Mouse (Mus musculus): ENCODE data around the gene Ahnak.

Ahnak gene

DNA sequence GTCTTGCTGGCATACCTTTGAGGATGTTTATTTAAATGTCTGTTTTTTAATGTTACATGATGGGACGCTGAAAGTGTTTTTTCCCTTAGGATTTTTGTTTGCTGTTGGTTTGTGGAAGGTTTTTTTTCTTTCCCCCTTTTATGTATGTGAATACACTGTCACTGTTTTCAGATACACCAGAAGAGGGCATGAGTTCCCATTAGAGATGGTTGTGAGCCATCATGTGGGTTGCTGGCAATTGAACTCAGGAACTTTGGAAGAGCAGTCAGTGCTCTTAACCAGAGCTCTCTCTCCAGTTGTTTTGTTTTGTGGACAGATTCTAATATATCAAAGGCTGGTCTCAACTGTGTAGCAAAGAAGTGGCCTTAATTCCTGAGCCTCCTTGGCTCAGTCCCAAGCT lies 14.4 kb upstream of the Ahnak start:
- DNase-seq = no peak

DNA sequence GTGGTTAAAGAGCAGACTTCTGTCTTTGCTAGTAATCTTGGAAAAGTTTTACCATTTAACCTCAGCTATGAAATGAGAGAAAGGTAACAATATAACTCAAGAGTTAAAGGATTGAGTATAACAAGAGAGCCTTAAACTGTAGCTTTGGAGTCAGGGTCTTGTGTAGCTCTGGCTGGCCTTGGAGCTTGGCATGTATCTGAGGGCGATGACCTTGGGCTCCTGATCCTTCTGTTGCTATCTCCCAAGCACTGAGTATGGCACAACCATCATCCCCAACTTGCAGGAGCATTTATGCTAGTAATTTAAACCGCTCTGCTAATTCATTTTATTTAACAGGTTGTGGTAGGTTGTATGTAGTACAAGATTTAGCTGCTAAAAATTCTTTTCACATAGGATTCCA lies 13.6 kb upstream of the Ahnak start:
- no peak for DNase-seq

DNA sequence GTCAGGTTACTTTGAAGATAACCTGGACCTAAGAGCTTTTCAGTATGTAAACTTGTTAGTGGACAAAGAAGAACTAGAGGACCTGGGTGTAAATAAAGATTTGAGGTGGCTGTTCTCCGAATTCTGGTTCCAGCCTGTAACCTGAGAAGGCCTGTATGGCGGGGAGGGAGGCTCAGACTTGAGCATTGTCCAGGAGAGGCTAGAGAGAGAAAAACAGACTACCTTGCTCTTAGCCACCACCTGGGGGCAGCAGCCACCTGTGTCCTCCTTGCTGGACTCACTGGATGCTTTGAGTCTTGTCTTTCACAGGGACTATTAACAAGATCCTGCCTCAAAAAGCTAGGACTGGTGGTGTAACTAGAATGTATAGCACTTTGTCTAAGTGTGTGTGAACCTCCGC lies 12.5 kb upstream of the Ahnak start:
- DNase-seq = peak; percentile 53

DNA sequence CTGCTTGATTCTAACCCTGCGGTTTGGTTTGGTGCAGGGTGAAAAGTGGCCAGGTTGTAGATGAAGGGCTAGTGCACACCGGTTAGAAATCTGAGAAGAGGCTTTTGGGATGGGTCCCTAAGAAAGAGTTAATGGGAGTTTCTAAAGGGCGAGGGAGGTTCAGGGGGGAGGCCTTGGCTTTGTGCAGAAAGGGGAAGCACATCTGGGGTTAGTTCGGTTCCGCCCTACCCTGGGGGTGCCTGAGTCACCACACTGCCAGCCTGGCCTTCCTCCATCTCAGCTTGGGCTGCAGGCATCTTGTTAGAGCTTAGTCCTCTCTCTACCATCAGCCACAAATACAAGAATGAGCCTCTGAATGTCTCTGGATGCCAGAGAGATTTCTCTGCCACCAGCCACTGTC lies 8.3 kb upstream of the Ahnak start:
- no peak for DNase-seq

DNA sequence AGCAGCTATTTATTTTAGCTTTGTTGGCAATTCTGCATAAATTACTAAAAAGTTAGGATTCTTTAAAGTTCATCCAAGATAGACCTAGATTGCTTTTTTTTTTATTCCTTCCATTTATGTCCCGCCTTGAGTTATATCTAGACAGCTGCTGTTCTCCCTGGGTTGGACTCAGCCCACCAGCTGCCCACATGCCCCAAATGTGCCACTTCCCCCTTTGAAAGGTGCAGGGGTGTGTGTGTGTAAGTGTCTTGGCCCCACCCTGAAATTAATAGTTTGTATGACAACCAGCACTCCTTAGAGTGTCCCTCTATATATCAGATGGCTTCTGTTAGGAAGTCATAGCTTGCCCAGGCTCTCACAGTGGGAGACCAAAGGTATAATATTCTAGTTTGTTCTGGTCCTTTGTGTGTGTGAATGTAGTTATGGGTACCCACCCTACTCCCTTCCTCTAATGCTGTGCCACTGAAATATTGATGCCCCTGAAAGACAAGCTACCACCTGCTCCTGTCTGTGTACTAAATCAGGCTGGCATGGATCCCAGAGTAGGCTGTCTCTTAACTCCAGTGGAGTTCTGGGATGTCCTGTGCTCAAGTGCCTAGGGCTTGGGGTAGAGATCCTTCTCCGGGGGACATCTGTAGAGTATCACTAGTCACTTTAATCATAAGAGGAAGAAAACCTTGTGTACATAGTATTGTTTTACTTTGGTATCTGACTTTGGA lies 7.5 kb upstream of the Ahnak start:
- no peak for DNase-seq

DNA sequence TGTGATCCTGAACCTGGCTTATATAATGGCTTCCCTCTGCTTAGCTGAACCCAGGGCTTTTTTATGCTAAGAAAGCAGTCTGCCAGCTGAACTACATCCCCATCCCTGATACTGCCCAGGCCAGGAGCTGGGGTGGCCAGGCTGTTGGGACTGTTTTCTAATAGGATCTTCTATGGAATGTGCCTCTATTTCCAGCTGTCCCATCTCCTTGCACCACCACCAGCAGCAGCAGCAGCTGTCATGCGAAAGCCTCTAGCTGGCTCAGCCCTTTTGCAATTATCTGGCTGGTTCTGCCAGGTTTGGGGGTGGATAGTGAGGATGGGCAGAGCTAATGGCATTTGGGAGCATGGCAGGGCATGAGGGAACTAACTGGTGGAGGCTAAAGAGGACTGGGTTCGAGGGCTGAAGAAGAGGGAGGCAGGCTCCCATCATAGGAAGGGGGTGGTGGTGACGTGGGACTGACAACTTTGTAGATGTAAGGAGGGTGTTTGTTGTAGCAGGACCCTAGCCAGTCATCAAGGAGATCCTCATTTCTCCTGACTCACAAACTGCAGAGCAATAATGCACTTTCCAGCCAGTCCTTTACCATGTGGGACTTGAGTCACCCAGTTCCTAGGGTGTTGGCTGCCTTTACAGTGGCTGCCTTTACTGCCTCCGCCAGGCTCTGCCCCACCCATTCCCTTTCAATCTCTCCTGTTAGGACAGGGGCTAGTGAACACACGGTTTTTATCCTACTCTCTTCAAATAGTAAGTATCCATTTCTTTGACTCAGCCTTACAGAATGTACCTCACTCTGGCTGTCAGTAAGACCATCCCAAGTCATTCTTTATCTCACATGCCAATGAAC lies 6.6 kb upstream of the Ahnak start:
- no peak for DNase-seq

DNA sequence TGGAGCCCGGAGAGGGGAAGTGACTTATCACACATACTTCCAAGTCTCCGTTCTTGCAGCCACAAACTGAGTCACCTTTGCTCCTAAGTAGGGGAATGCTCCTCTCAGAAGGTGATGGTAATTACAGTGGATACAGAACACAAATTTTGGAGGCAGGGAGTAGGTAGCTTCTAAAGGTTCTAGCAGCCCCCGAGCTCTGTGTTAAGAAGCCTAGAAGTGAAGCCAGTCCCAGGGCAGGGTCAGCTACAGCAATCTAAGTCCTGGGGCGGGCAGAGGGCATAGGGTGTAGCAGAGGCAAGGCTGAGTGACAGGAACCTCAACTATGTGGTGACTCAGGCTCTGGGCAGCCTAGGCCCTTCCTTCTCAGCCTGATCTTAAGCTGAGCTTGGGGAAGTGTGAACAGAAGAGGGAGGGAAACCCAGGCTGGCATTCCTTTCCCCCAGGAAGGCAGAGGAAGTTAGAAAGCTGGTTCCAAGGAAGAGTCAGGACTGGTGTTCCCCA lies 5.9 kb upstream of the Ahnak start:
- no peak for DNase-seq

DNA sequence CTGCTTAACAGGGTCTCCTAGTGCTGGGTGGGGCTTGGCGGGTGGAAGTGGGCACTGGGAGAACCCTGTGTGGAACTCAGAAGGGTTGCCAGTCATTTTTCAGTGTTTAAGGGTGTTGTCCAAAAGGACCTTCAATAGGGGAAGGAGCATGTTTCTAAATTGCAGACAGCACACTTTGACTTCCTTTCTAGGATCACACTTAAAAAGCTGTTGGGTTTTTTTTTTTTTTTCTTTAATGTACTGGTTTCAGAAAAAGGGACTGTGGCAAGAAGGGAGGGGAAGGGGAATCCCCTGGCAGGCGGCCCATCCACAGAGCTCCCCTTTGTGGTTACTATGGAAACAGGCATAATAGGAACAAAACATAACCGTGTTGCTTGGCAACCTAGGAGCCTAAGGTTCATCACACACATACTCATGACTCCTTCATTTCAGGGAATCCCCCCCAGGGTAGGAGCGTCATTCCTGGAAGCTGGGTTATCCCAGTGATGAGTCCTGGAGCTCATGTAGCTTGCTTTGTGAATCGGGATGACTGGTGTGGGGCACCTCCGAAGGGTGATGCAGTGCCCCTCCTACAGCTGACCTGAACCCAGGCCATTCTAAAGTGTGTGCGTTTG lies 4.7 kb upstream of the Ahnak start:
- DNase-seq = no peak

DNA sequence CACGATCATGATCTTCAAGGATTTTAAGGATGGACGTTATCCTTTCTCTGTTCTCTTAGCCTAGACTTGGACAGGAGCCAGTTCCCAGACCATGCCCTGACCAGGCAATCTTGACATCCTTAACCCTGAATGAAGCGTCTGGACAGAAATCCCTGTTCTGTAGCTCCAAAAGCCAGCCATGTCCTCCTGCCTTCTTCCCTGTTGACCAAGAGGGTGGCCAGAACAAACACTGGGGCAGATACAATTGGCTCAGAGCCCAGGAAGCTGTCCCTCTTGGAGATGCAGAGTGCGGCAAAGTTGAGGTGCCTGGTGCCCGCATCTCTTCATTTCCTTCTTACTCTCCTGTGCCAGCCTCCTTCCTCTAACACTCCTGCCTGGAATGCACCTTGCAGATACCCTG lies 3.2 kb upstream of the Ahnak start:
- DNase-seq = no peak

DNA sequence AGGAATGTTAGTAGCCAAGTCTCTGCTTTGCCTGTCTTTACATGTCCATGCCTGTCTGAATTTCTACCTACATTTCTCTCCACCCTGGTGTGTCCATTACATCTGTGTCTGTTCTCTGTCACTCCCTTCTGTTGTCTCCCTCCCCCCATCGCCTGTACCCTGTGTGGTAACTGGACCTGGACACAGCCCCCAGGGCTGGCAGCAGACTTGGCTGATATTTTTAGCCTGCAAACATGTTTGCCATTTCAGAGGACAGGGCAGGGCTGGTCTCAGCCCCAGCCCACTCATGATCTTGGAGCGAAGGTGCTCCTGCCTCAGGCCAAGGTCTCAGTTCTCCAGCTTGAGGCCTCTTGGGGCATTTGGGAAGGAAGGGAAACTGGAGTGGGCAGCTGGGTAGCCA lies 1.3 kb upstream of the Ahnak start:
- no peak for DNase-seq

DNA sequence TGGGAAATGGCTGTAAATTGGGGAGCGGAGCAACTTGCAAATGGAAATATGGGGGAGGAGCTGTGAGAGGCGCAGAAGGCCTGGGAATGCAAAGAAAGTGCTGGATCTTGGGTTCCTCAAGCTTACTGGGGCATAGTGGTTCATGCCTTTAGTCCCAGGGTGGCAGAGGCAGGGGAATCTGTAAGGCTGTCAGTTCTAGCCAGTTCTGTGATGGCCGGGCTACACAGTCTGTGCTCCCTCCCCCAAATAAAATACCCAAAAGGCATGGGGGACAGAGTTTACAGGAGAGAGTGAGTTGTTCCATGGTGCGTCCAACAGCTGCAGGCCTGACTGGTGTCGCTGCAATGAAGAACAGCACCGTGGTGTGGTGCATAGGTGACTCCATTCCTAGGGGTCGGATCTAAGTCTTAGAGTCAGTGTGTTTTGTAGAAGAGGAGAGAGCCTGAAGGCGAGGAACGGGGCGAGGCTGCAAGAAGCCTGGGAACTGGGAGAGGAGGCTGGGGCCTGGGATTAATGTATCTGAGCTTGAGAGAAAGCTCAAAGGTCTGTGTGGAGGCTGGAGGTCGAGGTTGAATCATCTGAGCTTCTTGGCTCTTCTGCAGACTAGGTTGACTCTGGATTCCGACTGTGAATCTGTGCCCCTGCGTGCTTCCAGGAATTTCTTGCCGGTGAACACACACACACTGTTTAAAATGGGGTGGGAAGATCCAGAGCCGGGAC lies 578 bp upstream of the Ahnak start:
- DNase-seq = no peak

DNA sequence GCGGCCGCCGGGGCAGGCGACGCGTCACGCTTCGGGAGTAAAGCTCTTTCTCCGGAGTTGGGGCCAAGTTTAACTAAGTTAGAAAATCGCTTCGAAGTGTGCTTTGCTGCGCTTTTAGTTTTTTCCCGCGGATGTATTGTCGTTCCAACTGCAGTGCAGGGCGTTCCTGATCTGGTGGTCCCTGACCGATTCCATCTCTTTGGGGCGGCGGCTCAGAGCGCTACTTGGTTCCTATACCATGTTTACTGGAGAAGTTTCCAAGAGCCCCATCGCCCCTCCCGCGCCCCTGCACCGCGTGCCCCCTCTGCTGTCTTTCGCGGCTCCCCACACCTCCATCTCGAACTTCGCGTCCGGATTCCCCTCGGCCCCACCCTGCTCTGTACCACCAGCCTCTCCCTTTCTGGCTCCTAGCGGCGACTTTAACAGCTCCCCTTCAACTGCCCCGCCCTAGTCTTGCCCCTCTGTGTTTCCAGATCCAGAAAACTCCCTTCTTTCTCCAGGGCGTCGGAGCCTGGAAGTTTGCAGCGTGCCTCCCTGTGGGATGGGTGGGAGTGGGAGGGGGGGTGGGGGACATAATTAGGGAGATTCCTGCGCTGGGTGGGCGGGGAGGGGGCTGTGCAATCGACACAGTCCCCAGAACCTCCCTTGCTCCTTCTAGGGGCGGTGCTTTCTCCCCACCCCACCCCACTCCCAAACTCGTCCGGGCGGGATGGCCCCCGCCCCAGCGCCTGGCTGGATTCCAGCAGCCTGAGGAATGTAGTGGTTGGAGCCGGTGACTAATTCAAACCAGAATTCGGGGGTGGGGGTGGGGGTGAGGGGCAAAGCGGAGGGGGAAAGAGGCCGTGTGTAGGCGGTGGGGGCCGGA lies 715 bp downstream of the Ahnak start:
- DNase-seq = no peak

DNA sequence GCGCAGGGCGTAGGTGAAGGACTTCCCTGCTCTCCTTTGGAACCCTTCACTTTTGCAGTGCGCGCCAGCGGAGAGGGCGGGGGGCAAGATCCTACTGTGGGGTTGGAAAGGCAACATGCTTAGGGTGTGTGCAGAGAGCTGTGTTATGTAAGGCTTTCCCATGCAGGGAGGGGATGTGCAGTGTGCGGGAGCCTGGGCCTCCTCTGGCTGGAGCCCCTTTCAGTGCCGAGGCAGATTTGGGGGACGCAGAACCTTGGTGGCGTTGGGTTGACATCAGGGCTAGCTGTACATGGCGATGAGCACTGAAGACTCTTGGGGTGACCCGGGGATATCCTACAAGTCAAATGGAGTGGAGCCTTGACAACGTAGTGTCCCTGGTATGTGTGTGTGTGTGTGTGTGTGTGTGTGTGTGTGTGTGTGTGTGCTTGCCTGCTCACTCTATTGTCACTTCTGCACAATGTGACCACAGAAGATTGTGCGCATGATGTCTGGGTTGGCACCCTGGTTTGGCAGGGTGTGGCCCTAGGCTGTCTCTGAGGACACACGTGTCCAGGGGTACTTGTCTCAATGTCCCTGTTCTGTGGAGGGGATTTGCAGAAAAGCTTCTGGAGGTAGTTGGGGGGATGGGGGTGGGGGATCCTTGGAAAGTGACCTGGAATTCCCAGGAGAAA lies 1.5 kb downstream of the Ahnak start:
- no peak for DNase-seq

DNA sequence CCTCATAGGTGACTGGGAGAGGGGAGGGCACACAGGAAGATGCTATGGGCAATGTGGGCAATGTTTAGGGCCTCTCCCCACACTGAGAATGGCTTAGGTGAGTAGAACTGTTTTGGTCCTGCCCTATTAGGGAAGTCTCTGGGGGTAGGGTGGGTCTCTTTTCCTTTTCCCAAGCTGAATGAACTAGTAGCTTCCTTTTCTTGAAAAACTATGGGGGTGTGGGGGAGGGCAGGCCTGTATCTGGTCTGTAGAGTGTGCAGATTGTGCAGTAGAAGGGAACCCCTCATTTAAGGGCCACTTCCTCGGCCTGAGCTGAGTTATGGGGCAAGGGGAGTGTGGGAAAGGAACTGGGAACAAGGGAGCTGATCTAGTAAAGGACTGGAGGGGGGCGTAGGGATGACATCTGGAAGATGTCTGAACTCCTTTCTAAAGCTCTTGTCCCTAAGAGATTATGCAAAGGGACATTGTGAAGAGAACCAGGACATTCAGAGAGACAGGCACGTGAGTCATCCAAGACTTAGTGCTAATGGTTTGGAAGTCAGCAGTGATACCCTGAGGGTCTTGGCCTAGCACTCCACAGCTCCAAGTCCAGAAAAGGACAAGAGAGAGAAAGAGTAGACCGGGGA lies 2.3 kb downstream of the Ahnak start:
- no peak for DNase-seq

DNA sequence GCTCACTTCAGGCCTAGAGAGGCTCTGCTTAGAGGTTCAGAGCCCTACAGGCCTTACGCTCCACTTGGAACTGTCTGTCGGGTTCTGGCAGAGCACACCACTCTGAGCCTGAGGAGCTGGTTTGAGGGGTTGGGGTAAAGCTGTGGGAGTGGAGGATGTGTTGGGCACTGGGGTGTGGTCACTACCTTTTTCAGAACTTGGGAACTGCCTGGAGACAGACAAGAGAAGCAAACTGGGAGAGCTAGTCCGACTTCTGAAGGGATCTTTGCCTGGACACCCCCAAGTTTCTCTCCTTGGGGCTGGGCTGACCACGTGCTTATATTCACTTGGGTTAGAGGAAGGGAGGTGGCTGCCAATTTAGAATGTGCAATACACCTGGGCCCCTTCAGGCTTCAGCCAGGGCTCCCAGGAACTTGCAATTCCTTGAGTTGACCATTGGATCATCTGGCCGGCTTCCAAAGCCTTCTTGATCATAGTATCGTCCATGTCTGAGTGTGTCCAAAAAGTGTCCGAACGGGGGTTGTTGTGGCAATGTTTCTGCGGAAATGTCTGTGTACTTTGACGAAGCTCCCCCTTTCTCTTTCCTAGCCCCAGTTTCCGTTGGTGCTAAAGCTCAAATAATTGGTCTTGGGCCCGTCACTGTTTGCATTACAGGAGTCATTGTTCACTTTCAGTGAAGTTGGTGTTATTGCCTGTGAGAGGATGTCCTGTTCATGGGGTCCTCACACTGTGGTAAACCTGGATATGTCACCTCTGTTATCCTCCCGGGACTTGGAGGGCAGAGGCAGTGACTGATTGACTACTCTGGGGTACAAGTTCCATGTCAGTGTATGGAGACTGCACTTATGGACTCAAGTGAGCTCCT lies 3.0 kb downstream of the Ahnak start:
- no peak for DNase-seq

DNA sequence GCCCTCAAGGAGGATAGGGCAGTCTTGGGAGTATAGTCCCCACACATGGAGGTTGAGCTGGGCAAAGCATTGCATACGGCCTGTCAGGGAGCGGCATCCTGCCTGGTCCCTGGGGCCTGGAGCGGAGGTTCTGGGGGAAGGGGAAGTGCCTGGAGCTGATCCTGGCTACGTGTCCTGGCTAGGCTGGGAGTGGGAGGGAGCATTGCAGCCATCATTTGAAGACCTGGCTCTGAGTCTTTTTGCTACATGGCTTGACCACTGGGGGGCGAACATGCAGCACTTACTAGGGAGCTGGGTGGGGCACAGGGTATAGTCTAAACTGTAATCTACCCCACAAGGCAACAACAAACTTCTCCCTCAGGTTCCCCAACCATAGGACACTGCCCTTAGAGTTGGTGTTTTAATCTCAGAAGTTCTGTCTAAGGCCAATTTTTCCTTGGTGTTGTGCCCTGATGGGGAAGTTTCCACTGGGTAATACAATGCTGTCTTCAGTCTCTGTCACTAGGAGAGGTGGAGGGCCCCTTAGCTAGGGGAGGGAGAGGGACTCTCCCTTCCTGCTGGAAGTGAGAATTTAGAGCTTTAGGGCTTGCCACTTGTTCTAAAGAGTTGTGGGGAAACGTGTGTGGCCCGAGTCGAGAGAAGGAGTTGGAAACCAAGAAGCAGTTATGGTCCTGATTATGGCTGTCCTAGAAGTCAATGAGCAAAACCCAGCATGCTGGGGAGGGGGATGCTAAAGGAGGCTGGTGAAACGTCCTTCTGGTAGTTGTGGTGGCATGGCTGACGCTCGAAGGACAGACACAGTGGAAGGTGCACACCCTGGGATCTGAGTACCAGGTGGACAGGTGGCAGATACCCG lies 3.9 kb downstream of the Ahnak start:
- no peak for DNase-seq

DNA sequence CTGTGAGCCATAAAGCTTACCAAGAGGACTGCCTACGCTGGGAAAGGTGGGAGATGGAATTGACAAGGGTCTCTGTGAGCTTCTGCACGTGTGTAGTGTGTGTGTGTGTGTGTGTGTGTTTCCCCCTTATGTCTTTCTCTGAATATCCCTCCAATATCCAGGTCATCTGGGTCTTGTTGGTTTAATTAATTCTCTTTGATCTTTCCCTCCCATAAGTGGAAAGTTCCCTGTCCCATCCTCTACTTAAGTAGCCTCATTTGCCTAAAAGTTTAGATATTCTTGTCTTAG lies 4.5 kb downstream of the Ahnak start:
- DNase-seq = no peak

DNA sequence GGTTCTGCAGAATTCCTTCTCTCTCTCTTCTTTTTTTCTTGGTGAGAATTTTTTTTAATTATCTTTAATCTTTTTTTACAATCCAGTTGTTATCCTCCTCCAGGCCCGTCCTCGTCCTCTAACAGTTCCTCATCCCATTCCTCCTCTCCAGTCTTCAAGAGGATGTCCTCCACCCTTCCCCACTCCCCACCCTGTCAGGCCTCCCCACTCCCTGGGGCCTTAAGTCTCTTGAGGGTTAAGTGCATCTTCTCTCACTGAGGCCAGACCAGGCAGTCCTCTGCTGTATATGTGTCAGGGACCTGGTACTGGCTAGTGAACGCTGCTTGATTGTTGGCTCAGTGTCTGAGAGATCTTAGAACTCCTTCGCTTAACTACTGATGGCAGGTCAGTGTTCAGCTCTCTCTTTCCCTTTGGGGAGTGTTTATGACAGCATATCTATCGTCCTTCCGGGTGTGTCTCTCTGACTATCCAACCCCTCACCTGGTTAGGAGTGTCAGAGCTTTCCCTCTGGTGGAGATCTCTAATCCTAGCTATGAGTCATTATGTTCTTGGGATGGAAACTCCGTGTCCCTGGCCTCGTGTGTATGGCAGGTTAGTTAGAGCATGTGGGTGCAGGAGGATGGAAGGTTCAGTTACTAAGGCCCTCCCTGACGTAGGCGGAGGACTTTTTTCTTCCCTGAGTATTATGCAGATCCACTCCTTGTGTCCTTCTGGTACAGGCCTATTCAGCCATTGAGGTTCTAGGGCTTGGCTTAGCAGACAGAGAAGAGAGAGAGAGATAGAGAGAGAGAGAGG lies 5.9 kb downstream of the Ahnak start:
- DNase-seq = no peak

DNA sequence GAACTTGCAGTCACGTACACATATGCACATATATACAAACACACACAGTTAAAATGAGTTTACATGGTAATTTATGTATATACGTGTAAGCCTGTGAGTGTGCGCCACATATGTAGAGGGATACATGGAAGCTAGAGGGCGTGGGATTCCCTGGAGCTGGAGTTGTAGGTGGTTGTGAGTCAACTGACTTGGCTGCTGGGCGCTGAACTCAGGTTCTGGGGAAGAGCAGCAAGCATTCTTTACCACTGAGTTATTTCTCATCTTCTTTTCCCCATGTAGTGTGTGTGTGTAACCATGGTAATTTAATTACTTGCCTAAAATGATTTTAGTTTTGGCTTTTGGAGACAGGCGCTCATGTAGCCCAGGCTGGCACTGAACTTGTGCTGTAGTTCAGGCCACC lies 7.5 kb downstream of the Ahnak start:
- no peak for DNase-seq
